Mouse (Mus musculus): Measurements from ENCODE around the gene Arfgef2.

Arfgef2 gene

GRCm38 (mm10) chr2:166903719-166904282 lies 98.4 kb downstream of the Arfgef2 start:
- CTCF ChIA-PET = interaction anchor here (0.6 to 2.1 kb wide), 13 partner anchors 9 to 314 kb away, joined by 3 to 9 read pairs (median 3); no protein-coding TSS in a partner anchor
- POLR2A ChIA-PET = interaction anchor here (0.5 to 6.1 kb wide), 12 partner anchors 8 to 1094 kb away, joined by 3 to 71 read pairs (median 7); partner anchors contain the start of gene Trp53rkb (in 1 of the 4)

DNA sequence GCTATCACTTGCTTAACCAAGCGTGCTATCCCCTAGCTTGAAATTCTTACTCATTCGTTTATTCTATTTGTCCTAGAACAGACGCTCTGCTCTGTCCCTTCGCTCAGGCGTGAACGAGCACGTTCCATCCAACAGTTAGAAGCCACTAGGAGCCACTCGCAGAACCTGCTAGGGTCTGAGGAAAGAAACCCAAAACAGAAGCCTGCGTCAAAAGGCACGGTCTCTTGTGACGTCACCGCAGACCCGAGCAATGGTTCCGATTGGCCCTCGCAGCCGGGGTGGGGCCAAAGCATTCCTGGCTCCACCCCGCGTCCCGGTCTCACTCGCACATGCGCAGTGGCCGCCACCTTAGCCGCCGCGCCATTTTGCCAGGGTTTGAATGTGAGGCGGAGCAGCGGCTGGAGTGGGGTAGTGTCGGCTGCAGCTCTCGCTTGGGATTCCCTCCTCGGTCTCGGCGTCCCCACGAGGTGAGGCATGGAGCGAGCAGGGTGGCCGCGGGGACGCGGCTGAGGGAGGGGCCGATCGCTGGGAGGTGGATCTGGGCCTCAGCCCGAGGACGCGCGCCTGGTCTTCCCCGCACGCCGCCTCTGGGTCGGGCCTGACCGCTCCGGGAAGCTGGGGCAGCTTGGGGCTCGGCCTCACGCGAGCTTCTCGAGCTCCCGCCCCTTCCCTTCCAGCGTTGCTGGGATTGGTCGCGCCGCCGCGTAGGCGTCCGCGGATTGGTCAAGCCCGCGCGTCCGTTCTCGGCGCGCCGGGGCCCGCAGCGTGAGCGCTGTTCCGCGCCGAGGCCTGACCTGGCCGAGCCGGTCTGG lies 100.5 kb downstream of the Arfgef2 start, which contains the start of gene Cse1l:
TSS of gene Cse1l (plus strand) at position 330 of the 812 bp plus-strand sequence.
- ChIA-PET POLR2A (interaction anchor here (0.5 to 6.1 kb wide), 113 partner anchors 9 to 1098 kb away, joined by 3 to 71 read pairs (median 4); partner anchors contain the start of genes Znfx1 (in 3 of the 4), Ddx27 (in 2 of the 4), Prex1 (in 2 of the 4) and Stau1 (in 2 of the 4)), CTCF (interaction anchor here in 3 of 4 experiments (0.5 to 2.2 kb wide), 13 partner anchors 11 to 984 kb away, joined by 3 to 9 read pairs (median 3); no protein-coding TSS in a partner anchor)

DNA sequence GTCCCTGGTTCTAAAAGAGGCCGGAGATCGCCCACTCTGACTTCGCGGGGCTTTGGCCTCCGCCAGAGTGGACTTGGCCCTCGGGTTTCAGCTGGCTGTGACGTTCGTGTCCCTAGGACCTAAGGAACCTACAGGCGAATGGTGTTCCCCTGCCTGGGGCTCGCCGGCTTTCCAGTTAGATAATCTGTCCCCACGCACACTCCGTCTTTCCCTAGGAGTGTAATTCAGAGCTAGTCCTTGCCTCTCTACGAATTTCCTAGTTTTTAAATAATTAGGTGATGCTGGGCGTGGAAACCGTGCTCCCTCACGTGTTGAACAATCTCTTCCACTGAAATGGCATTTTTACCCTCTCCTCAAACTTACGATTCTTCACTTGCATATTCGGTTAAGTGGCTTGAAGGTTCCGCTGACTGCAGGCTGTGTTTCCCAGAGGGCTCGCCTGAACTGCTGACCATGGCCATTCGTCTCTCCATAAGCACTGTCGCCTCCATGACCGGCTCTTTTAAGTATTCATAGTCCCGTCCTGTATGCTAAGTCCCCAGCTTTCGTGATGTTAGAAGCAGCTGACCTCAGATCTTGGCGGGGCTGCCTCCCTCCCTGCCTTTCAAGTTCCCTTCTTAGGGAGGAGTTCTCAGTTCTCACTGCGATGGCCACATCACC lies 101.3 kb downstream of the Arfgef2 start:
- POLR2A ChIA-PET = interaction anchor here (0.5 to 6.1 kb wide), 92 partner anchors 8 to 1099 kb away, joined by 3 to 71 read pairs (median 4); partner anchors contain the start of genes Ddx27 (in 2 of the 4), Stau1 (in 2 of the 4), Trp53rkb (in 2 of the 4) and Arfgef2 (in 1 of the 4)
- CTCF ChIA-PET = interaction anchor here in 3 of 4 experiments (0.5 to 2.2 kb wide), 4 partner anchors 15 to 157 kb away, joined by 3 to 9 read pairs (median 3); no protein-coding TSS in a partner anchor

DNA sequence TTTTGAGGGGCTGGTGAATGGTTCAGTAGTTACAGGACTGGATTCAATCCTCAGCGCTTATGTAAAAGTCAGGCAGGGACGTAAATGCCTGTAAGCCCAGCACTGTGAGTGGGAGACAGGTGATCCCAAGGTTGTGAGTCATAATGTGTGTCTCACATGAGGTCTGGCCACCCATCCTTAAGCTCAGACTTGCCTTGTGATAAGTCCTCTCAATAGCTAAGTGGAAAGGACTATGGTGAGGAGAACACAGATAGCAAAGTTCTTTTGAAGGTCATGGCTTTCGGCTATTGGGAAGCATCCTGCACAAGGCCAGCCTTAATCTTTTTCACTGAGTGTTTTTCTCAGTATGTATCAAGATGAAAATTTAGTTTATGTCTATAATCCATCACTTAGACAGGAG lies 104.3 kb downstream of the Arfgef2 start:
- ChIA-PET CTCF (interaction anchor here in 2 of 4 experiments (1.4 to 1.6 kb wide), 2 partner anchors 47 kb away, joined by 3 to 4 read pairs; no protein-coding TSS in a partner anchor), POLR2A (interaction anchor here (0.5 to 2.8 kb wide), 14 partner anchors 10 to 103 kb away, joined by 3 to 11 read pairs (median 3); no protein-coding TSS in a partner anchor)

DNA sequence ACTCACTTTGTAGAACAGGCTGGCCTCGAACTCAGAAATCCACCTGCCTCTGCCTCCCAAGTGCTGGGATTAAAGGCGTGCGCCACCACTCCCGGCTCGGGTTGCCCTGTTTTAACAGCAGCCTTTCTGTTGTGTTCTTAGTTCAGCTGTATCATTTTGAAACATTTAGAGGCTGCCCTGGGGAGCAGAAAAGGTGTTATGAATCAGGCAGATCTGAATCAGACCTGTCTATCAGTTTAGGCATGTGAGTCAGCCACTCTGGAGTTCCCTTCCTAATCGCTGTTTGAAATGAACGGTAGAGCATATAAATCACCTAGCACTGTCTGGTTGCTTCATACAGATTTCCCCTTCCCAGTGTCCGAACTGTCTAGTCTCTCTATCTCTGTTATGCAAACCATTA lies 105.1 kb downstream of the Arfgef2 start:
- ChIA-PET CTCF (interaction anchor here in 2 of 4 experiments (1.4 to 1.6 kb wide), 2 partner anchors 46 to 47 kb away, joined by 3 to 4 read pairs; no protein-coding TSS in a partner anchor), POLR2A (interaction anchor here in 3 of 4 experiments (0.5 to 2.8 kb wide), 13 partner anchors 11 to 831 kb away, joined by 3 to 11 read pairs (median 3); no protein-coding TSS in a partner anchor)

- CTCF ChIA-PET = no interaction called here
- POLR2A ChIA-PET = interaction anchor here in 1 of 4 experiments (3.9 kb wide), 1 partner anchor 18 kb away, joined by 32 read pairs; the partner anchor contains the start of gene Cse1l
These were observed 118.6 kb downstream of the Arfgef2 start for GRCm38 (mm10) chr2:166923971-166924370.

DNA sequence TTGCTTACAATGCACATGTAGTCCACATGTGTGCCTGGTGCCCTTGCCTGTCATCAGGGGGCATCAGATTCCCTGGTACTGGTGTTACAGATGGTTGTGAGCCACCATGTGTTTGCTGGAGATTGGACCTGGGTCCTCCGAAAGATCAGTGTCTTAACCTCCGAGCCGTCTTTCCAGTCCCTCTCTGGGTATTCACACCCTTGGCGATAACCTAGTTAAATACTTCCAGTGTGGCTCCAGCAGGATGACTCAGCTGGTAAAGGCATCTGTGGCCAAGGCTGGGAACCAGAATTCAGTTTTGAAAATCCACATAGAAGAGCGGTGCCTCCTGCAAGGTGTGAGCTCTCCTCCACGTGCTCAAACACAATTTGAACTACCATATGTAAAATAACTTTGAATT lies 128.6 kb downstream of the Arfgef2 start:
- POLR2A ChIA-PET = interaction anchor here in 1 of 4 experiments (0.8 to 2.1 kb wide), 4 partner anchors 10 to 71 kb away, joined by 4 to 12 read pairs (median 6); partner anchors contain the start of gene Cse1l
- CTCF ChIA-PET = interaction anchor here in 1 of 4 experiments (0.9 kb wide), 1 partner anchor 43 kb away, joined by 3 read pairs; no protein-coding TSS in a partner anchor

GRCm38 (mm10) chr2:166934416-166934815 lies 129.0 kb downstream of the Arfgef2 start:
- CTCF ChIA-PET = interaction anchor here in 1 of 4 experiments (0.9 kb wide), 1 partner anchor 43 kb away, joined by 3 read pairs; no protein-coding TSS in a partner anchor
- POLR2A ChIA-PET = interaction anchor here in 1 of 4 experiments (0.8 to 2.1 kb wide), 4 partner anchors 10 to 72 kb away, joined by 4 to 12 read pairs (median 6); partner anchors contain the start of gene Cse1l

- CTCF ChIA-PET = interaction anchor here in 2 of 4 experiments (0.6 to 1.0 kb wide), 2 partner anchors 21 to 149 kb away, joined by 3 to 4 read pairs; no protein-coding TSS in a partner anchor
- POLR2A ChIA-PET = interaction anchor here in 2 of 4 experiments (0.9 to 2.1 kb wide), 11 partner anchors 7 to 80 kb away, joined by 3 to 12 read pairs (median 4); partner anchors contain the start of genes Cse1l (in 2 of the 2) and Ddx27 (in 1 of the 2)
These were observed 130.2 kb downstream of the Arfgef2 start for GRCm38 (mm10) chr2:166935582-166935981.

DNA sequence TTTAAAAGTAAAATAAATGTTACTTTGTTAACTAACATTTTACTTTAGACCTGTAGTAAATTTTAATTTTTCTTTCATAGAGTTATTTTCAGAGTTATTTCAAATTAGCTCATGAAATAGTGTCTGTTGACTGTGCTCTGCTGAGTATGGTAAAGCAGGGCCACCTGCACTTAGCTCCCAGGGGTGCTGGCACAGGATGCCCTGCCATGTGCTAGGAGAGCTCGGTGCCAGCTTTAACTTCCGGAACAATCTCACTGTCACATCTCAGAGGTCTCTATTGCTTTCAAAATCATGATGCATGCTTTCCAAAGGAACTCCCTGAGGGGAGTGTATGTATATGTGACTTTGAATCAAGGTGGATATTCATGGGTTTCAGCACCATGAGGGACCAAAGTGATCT lies 130.8 kb downstream of the Arfgef2 start:
- ChIA-PET POLR2A (interaction anchor here in 3 of 4 experiments (1.0 to 2.1 kb wide), 9 partner anchors 8 to 79 kb away, joined by 3 to 8 read pairs (median 4); partner anchors contain the start of genes Cse1l (in 1 of the 3) and Ddx27 (in 1 of the 3)), CTCF (interaction anchor here in 1 of 4 experiments (1.0 kb wide), 1 partner anchor 20 kb away, joined by 4 read pairs; no protein-coding TSS in a partner anchor)

DNA sequence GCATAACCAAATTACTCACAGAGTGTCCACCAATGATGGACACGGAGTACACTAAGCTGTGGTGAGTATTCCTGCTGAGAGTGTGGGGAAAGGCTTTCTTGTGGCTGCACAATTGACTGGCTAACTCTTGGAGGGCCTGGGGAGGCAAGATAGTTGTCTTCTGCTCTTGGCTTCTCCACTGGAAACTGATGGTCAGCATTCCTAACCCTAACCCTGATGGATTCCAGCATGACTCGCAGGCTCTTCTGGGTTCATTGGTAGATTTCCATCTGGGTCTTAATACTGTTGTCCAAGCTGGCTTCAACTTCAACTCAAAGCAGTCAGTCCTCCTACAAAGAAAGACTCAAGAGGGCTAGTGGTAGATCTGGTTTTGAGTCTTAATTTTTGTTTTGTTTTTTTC lies 137.8 kb downstream of the Arfgef2 start:
- POLR2A ChIA-PET = interaction anchor here in 1 of 4 experiments (1.1 to 1.2 kb wide), 2 partner anchors 9 to 13 kb away, joined by 3 to 4 read pairs; no protein-coding TSS in a partner anchor
- CTCF ChIA-PET = interaction anchor here in 1 of 4 experiments (0.6 kb wide), 1 partner anchor 23 kb away, joined by 3 read pairs; no protein-coding TSS in a partner anchor

DNA sequence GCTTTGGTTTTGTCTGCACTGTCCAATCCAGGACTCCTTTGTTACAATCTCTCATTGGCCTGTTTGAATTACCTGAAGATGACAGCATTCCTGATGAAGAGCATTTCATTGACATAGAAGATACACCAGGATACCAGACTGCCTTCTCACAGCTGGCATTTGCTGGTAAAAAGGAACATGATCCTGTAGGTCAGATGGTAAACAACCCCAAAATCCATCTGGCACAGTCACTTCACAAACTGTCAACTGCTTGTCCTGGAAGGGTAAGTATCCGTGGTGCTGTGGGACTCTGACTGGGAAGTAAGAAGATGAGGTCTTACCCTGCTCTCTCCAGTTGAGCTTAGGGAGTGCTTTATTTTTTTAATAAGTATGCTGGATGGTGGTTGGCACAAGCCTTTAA lies 139.0 kb downstream of the Arfgef2 start:
- POLR2A ChIA-PET = interaction anchor here in 2 of 4 experiments (0.6 to 1.4 kb wide), 5 partner anchors 9 to 74 kb away, joined by 3 to 15 read pairs (median 5); no protein-coding TSS in a partner anchor
- CTCF ChIA-PET = interaction anchor here in 1 of 4 experiments (0.6 to 1.2 kb wide), 2 partner anchors 12 to 22 kb away, joined by 3 read pairs; no protein-coding TSS in a partner anchor

DNA sequence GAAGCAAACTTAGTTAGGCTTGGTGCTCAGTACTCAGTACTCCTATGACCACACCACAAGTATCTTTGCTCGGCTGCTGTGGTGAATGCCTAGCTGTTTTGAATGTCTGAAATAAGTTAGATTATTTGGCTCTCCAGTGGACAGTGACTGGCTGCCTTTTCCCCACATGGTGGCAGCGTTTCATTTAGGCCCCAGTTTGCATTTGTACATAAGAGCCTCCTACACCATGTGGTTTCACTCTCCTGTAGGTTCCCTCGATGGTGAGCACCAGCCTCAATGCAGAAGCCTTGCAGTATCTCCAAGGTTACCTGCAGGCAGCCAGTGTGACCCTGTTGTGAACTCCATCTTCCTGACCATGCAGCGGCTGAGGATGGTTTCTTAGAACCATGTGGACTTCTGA lies 140.1 kb downstream of the Arfgef2 start:
- CTCF ChIA-PET = interaction anchor here in 1 of 4 experiments (0.6 to 1.2 kb wide), 2 partner anchors 23 to 168 kb away, joined by 3 read pairs; no protein-coding TSS in a partner anchor

More for the DNA sequence above, 140.1 kb downstream of the Arfgef2 start:
- POLR2A ChIA-PET = interaction anchor here in 1 of 4 experiments (0.6 to 1.9 kb wide), 4 partner anchors 12 to 1152 kb away, joined by 3 to 5 read pairs (median 4); partner anchors contain the start of gene Znfx1
